Mouse (Mus musculus): Measurements from ENCODE around the gene Acss2.

DNA sequence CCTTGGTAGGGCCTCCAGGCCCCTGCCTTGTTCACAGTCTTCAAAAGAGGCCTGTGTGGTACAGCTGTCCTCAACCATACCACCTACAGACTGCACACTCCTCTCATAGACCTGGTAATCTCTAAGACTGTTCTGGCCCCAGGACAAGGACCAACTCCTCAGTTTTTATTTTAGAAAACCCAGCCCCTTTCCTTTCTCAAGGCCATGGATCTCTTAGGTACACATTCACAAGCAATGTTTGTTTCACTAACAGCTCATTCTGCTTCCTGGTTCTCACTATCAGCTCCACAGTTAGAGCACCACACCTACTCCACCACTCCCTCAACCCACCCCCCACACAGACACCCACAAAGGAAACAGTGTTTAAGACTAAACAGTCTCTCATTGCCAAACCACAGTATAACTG lies 35.2 kb downstream of the Acss2 start:
- TF ChIP-seq CEBPB (IDR thresholded peaks at IDR 0.05; ENCODE audit: low read depth) (no peak), CTCF (IDR thresholded peaks at IDR 0.05; ENCODE audit: control insufficient read depth, insufficient read depth, insufficient read length) (no peak), MAX (IDR thresholded peaks at IDR 0.05) (no peak)
